Mouse (Mus musculus) CH12.LX (cell line): ENCODE results near the gene Adam17. TPM values are rescaled to one million over a fixed set of nuclear protein-coding genes. Genes with fewer than 3 reads are reported as not detected.

Experiments used
- polyA plus RNA-seq: library from polyadenylated mRNA; unstranded; fragments of >175 nt; gene quantifications from 2 replicates; pipeline ENCODE4 v1.2.1, GENCODE M21; 2012; ENCODE audit warnings: low read depth; ENCODE audit not compliant: insufficient read length
- total RNA-seq, 2 experiments: library from RNA; depleted of rRNA; stranded (reverse); fragments of 300-350 nt in 1 of 2; fragments of >200 nt in 1 of 2; gene quantifications; 2 replicates each; pipeline ENCODE4 v1.2.3; 2012 to 2014

The Adam17 gene
- total and polyA plus RNA-seq, 3 experiments: 47.5 to 60.1 (median 50.1) TPM

Other genes with a start within 250 kb of the Adam17 start
- gene Cpsf3, start 88.2 kb downstream of the Adam17 start, total RNA-seq (2012; rRNA removed): 79.8 and 89.1 TPM in 2 replicates
- gene Cpsf3, start 88.2 kb downstream of the Adam17 start, total RNA-seq (2014; rRNA removed): 117 and 119 TPM in 2 replicates
- gene Cpsf3, start 88.2 kb downstream of the Adam17 start, polyA plus RNA-seq: 159 and 193 TPM in 2 replicates
- gene Itgb1bp1, start 87.3 kb downstream of the Adam17 start, total RNA-seq (2012; rRNA removed): 37.7 and 44.1 TPM in 2 replicates
- gene Itgb1bp1, start 87.3 kb downstream of the Adam17 start, total RNA-seq (2014; rRNA removed): 57.9 and 69.8 TPM in 2 replicates
- 77.5 and 83.6 TPM in 2 replicates for gene Itgb1bp1, start 87.3 kb downstream of the Adam17 start, polyA plus RNA-seq
- gene Iah1, start 57.2 kb downstream of the Adam17 start, total RNA-seq (2012; rRNA removed): 64.8 and 126 TPM in 2 replicates
- 105 and 106 TPM in 2 replicates for gene Iah1, start 57.2 kb downstream of the Adam17 start, total RNA-seq (2014; rRNA removed)
- gene Iah1, start 57.2 kb downstream of the Adam17 start, polyA plus RNA-seq: 55.1 and 62.2 TPM in 2 replicates
- gene Ywhaq, start 44.0 kb upstream of the Adam17 start, total RNA-seq (2012; rRNA removed): 217 and 253 TPM in 2 replicates
- gene Ywhaq, start 44.0 kb upstream of the Adam17 start, total RNA-seq (2014; rRNA removed): 392 and 409 TPM in 2 replicates
- gene Ywhaq, start 44.0 kb upstream of the Adam17 start, polyA plus RNA-seq: 207 and 234 TPM in 2 replicates